Mouse (Mus musculus): Measurements from ENCODE around the gene Ncoa4. TPM values are rescaled to one million over a fixed set of nuclear protein-coding genes. Genes with fewer than 3 reads are reported as not detected.
"Not testable (repeated sequence)": the region's sequence is repeated elsewhere in the genome, so short reads cannot be mapped to it uniquely, and the experiment has no call there.

Gene Ncoa4
- polyA plus RNA-seq, 1 experiment, result 57.2 TPM

- TF ChIP-seq CTCF (conservative IDR thresholded peaks at IDR 0.05; ENCODE audit: insufficient read depth, insufficient read length, low read depth, low read length) (no peak), POLR2A (IDR thresholded peaks at IDR 0.05; ENCODE audit: low read depth, low read length) (no peak)
- Histone ChIP-seq H3K36me3 (ENCODE audit: control insufficient read depth, insufficient read depth, low read length) (no peaks in the 10 kb centered on the region), H3K4me3 (ENCODE audit: insufficient read depth, low read depth, low read length) (no peak overlapping the region), H3K4me1 (ENCODE audit: control insufficient read depth, insufficient read depth, low read length) (no peaks in the 10 kb centered on the region), H3K27ac (ENCODE audit: insufficient read depth, low read depth, low read length) (no peak overlapping the region), H3K27me3 (replicated peaks; ENCODE audit: control insufficient read depth, insufficient read depth, low read length) (no peaks in the 10 kb centered on the region)
- WGBS, result 87% methylated on average over 4 of the region's 4 CpGs
- DNase-seq, result no peak
These were observed 27.8 kb upstream of the Ncoa4 start for GRCm38 (mm10) chr14:32131836-32132235.

- 71% methylated on average over 2 of the region's 2 CpGs for WGBS
- DNase-seq, result no peak
- H3K4me1 ChIP-seq (ENCODE audit: control insufficient read depth, insufficient read depth, low read length), result no peaks in the 10 kb centered on the region
These were observed 25.4 kb upstream of the Ncoa4 start for GRCm38 (mm10) chr14:32134293-32134692.

GRCm38 (mm10) chr14:32136467-32136866 lies 23.2 kb upstream of the Ncoa4 start:
- H3K27ac ChIP-seq (ENCODE audit: insufficient read depth, low read depth, low read length); H3K4me1 ChIP-seq (ENCODE audit: control insufficient read depth, insufficient read depth, low read length); H3K4me3 ChIP-seq (ENCODE audit: insufficient read depth, low read depth, low read length); DNase-seq; H3K27me3 ChIP-seq (replicated peaks; ENCODE audit: control insufficient read depth, insufficient read depth, low read length); H3K36me3 ChIP-seq (ENCODE audit: control insufficient read depth, insufficient read depth, low read length): not testable (repeated sequence)
- WGBS, result 56% methylated on average over 3 of the region's 3 CpGs

More at GRCm38 (mm10) chr14:32134293-32134692, 25.4 kb upstream of the Ncoa4 start:
- Histone ChIP-seq H3K27me3 (replicated peaks; ENCODE audit: control insufficient read depth, insufficient read depth, low read length) (no peaks in the 10 kb centered on the region), H3K27ac (ENCODE audit: insufficient read depth, low read depth, low read length) (no peak overlapping the region), H3K36me3 (ENCODE audit: control insufficient read depth, insufficient read depth, low read length) (no peaks in the 10 kb centered on the region), H3K4me3 (ENCODE audit: insufficient read depth, low read depth, low read length) (no peak overlapping the region)
- TF ChIP-seq POLR2A (IDR thresholded peaks at IDR 0.05; ENCODE audit: low read depth, low read length) (no peak), CTCF (conservative IDR thresholded peaks at IDR 0.05; ENCODE audit: insufficient read depth, insufficient read length, low read depth, low read length) (no peak)

GRCm38 (mm10) chr14:32140359-32140965 lies 19.2 kb upstream of the Ncoa4 start:
- no peak overlapping the region for H3K4me3 ChIP-seq (ENCODE audit: insufficient read depth, low read depth, low read length)
- no peak for DNase-seq
- no peaks in the 10 kb centered on the region for H3K4me1 ChIP-seq (ENCODE audit: control insufficient read depth, insufficient read depth, low read length)
- H3K27me3 ChIP-seq (replicated peaks; ENCODE audit: control insufficient read depth, insufficient read depth, low read length), result no peaks in the 10 kb centered on the region
- 88% methylated on average over 5 of the region's 5 CpGs for WGBS
- no peaks in the 10 kb centered on the region for H3K36me3 ChIP-seq (ENCODE audit: control insufficient read depth, insufficient read depth, low read length)
- no peak overlapping the region for H3K27ac ChIP-seq (ENCODE audit: insufficient read depth, low read depth, low read length)
- no peak for TF ChIP-seq POLR2A (IDR thresholded peaks at IDR 0.05; ENCODE audit: low read depth, low read length)
- no peak for TF ChIP-seq CTCF (conservative IDR thresholded peaks at IDR 0.05; ENCODE audit: insufficient read depth, insufficient read length, low read depth, low read length)

- DNase-seq, result no peak
- WGBS, result 90% methylated on average over 5 of the region's 5 CpGs
- Histone ChIP-seq H3K4me1 (ENCODE audit: control insufficient read depth, insufficient read depth, low read length) (no peaks in the 10 kb centered on the region), H3K27ac (ENCODE audit: insufficient read depth, low read depth, low read length) (no peak within 1 kb of the TSS), H3K4me3 (ENCODE audit: insufficient read depth, low read depth, low read length) (no peak within 1 kb of the TSS), H3K36me3 (ENCODE audit: control insufficient read depth, insufficient read depth, low read length) (no peaks in the 10 kb centered on the region), H3K27me3 (replicated peaks; ENCODE audit: control insufficient read depth, insufficient read depth, low read length) (no peaks in the 10 kb centered on the region)
- no peak for TF ChIP-seq POLR2A (IDR thresholded peaks at IDR 0.05; ENCODE audit: low read depth, low read length)
- no peak for TF ChIP-seq CTCF (conservative IDR thresholded peaks at IDR 0.05; ENCODE audit: insufficient read depth, insufficient read length, low read depth, low read length)
These were observed 17.9 kb upstream of the Ncoa4 start, which contains the start of gene Msmb for GRCm38 (mm10) chr14:32141723-32142122. Gene Msmb, plus strand, starts transcription at chr14:32142023.

GRCm38 (mm10) chr14:32144734-32145133 lies 14.9 kb upstream of the Ncoa4 start:
- no peak overlapping the region for H3K27ac ChIP-seq (ENCODE audit: insufficient read depth, low read depth, low read length)
- H3K36me3 ChIP-seq (ENCODE audit: control insufficient read depth, insufficient read depth, low read length), result no peaks in the 10 kb centered on the region
- no peak for DNase-seq
- no peaks in the 10 kb centered on the region for H3K27me3 ChIP-seq (replicated peaks; ENCODE audit: control insufficient read depth, insufficient read depth, low read length)
- no peak overlapping the region for H3K4me3 ChIP-seq (ENCODE audit: insufficient read depth, low read depth, low read length)
- no peaks in the 10 kb centered on the region for H3K4me1 ChIP-seq (ENCODE audit: control insufficient read depth, insufficient read depth, low read length)
- TF ChIP-seq POLR2A (IDR thresholded peaks at IDR 0.05; ENCODE audit: low read depth, low read length) (no peak), CTCF (conservative IDR thresholded peaks at IDR 0.05; ENCODE audit: insufficient read depth, insufficient read length, low read depth, low read length) (no peak)

- Histone ChIP-seq H3K36me3 (ENCODE audit: control insufficient read depth, insufficient read depth, low read length) (no peaks in the 10 kb centered on the region), H3K27me3 (replicated peaks; ENCODE audit: control insufficient read depth, insufficient read depth, low read length) (no peaks in the 10 kb centered on the region), H3K4me3 (ENCODE audit: insufficient read depth, low read depth, low read length) (no peak overlapping the region), H3K4me1 (ENCODE audit: control insufficient read depth, insufficient read depth, low read length) (no peaks in the 10 kb centered on the region), H3K27ac (ENCODE audit: insufficient read depth, low read depth, low read length) (no peak overlapping the region)
- no peak for TF ChIP-seq POLR2A (IDR thresholded peaks at IDR 0.05; ENCODE audit: low read depth, low read length)
- TF ChIP-seq CTCF (conservative IDR thresholded peaks at IDR 0.05; ENCODE audit: insufficient read depth, insufficient read length, low read depth, low read length), result no peak
- 40% methylated on average over 4 of the region's 4 CpGs for WGBS
- no peak for DNase-seq
These were observed 14.3 kb upstream of the Ncoa4 start for GRCm38 (mm10) chr14:32145401-32145800.

All from kidney, adult 2 months (tissue).